ENCODE assay signal across 14 mouse cellular contexts in genomic region chr7:82012472-82012871, GRCm38 (mm10). TPM values are rescaled to one million over a fixed set of nuclear protein-coding genes. Genes with fewer than 3 reads are reported as not detected.
DNase-seq lines count a peak whose midpoint lies in the region; ATAC-seq lines count a peak whose summit lies in the region.
"Had no signal": no experiment of that assay in that cellular context is flagged by ENCODE, and none has a peak within 500 bp of the region (broad histone marks: within the 10 kb centered on the region; RNA-seq: fewer than 3 reads in every experiment).

No protein-coding gene starts in this region.

- no peaks in the 10 kb centered on the region for H3K36me3 ChIP-seq in kidney, embryonic 15.5 days
- H3K36me3 ChIP-seq in embryonic facial prominence, embryonic 12.5 days: no peaks in the 10 kb centered on the region
- H3K36me3 ChIP-seq in neural tube, embryonic 11.5 days (ENCODE audit: control insufficient read depth, insufficient read depth, low read length): no peaks in the 10 kb centered on the region
- H3K36me3 ChIP-seq: embryonic facial prominence, embryonic 15.5 days had no signal

- no peak overlapping the region for H3K9ac ChIP-seq in kidney, embryonic 15.5 days
- no peak overlapping the region for H3K9ac ChIP-seq in embryonic facial prominence, embryonic 12.5 days
- H3K9ac ChIP-seq in neural tube, embryonic 11.5 days (ENCODE audit: low read length): no peak overlapping the region
- H3K9ac ChIP-seq: embryonic facial prominence, embryonic 15.5 days; lung, embryonic 14.5 days had no signal

- H3K4me2 ChIP-seq in kidney, embryonic 15.5 days: no peak overlapping the region
- no peak overlapping the region for H3K4me2 ChIP-seq in embryonic facial prominence, embryonic 12.5 days (replicated peaks)
- no peak overlapping the region for H3K4me2 ChIP-seq in neural tube, embryonic 11.5 days (ENCODE audit: low read depth)
- H3K4me2 ChIP-seq: embryonic facial prominence, embryonic 15.5 days; lung, embryonic 14.5 days had no signal

- ATAC-seq in kidney, embryonic 15.5 days (replicated peaks; ENCODE audit: low FRiP score): peak; percentile 82
- peak; percentile 59; the same call in 1 of the 2 replicates for ATAC-seq in embryonic facial prominence, embryonic 12.5 days (ENCODE audit: insufficient number of reproducible peaks, insufficient read depth, low FRiP score, low TSS enrichment)
- ATAC-seq in neural tube, embryonic 11.5 days (ENCODE audit: insufficient read depth, low FRiP score, low TSS enrichment): no peak
- ATAC-seq: activated CD4-positive, CD25-positive, alpha-beta regulatory T cell, adult 4 months; CD4-positive, CD25-positive, alpha-beta regulatory T cell, adult 4 months; forebrain, embryonic 14.5 days had no signal

- 3% methylated on average over 13 of the region's 13 CpGs for WGBS in kidney, embryonic 15.5 days
- WGBS in embryonic facial prominence, embryonic 12.5 days: 8% methylated on average over 13 of the region's 13 CpGs
- WGBS in neural tube, embryonic 11.5 days: 4% methylated on average over 13 of the region's 13 CpGs

- peaks cover 20% of the 10 kb centered on the region for H3K4me1 ChIP-seq in kidney, embryonic 15.5 days
- peaks cover 22% of the 10 kb centered on the region for H3K4me1 ChIP-seq in embryonic facial prominence, embryonic 12.5 days
- 0 out of 2 replicates have a peak, but pooled peaks cover 4% of the 10 kb centered on the region for H3K4me1 ChIP-seq in neural tube, embryonic 11.5 days (ENCODE audit: control insufficient read depth, insufficient read depth, low read length)

- peaks cover 23% of the 10 kb centered on the region for H3K27me3 ChIP-seq in kidney, embryonic 15.5 days
- H3K27me3 ChIP-seq in embryonic facial prominence, embryonic 12.5 days: peaks cover 15% of the 10 kb centered on the region; the same call in 1 of the 2 replicates
- no peaks in the 10 kb centered on the region for H3K27me3 ChIP-seq in neural tube, embryonic 11.5 days (ENCODE audit: control insufficient read depth, insufficient read depth, low read length)

- H3K4me3 ChIP-seq in kidney, embryonic 15.5 days (replicated peaks): no peak overlapping the region
- no peak overlapping the region for H3K4me3 ChIP-seq in embryonic facial prominence, embryonic 12.5 days
- H3K4me3 ChIP-seq in neural tube, embryonic 11.5 days (ENCODE audit: low read depth, low read length): no peak overlapping the region
- H3K4me3 ChIP-seq: embryonic facial prominence, embryonic 15.5 days had no signal

- DNase-seq in kidney, adult 9 months: no peak
- peak; percentile 76 for DNase-seq in embryo, embryonic 11 days
- peak; percentile 25 for DNase-seq in neural tube, embryonic 11.5 days (ENCODE audit: low spot score)
- no peak for DNase-seq in thymus, postnatal 0 days (ENCODE audit: low spot score)
- DNase-seq in cerebellum, postnatal 14 days: no peak
- DNase-seq: cerebellum, adult 18-20 months; lung, embryonic 14.5 days; thymus, postnatal 25 days had no signal

- no peak overlapping the region for H3K27ac ChIP-seq in kidney, embryonic 15.5 days
- peak overlapping the region; percentile 54 for H3K27ac ChIP-seq in embryonic facial prominence, embryonic 12.5 days
- H3K27ac ChIP-seq in neural tube, embryonic 11.5 days (ENCODE audit: low read depth, low read length): no peak overlapping the region
- H3K27ac ChIP-seq: embryonic facial prominence, embryonic 15.5 days had no signal

- H3K9me3 ChIP-seq in kidney, embryonic 15.5 days (replicated peaks): no peaks in the 10 kb centered on the region
- no peaks in the 10 kb centered on the region for H3K9me3 ChIP-seq in embryonic facial prominence, embryonic 12.5 days
- no peaks in the 10 kb centered on the region for H3K9me3 ChIP-seq in neural tube, embryonic 11.5 days (ENCODE audit: control insufficient read depth, low read length)
- H3K9me3 ChIP-seq: embryonic facial prominence, embryonic 15.5 days had no signal

RNA-seq across cellular contexts. Expression of gene Bnc1, which starts 20.4 kb away (rescaled TPM):
- polyA plus RNA-seq in kidney, embryonic 15.5 days (2015; fragmentation: Nextera tagmentation; extraction: Ambion mirVana): 0.22 and 0.91 TPM in 2 replicates
- polyA plus RNA-seq in embryonic facial prominence, embryonic 12.5 days (2016; fragmentation: Nextera tagmentation; extraction: Ambion mirVana): 4.5 and 5.2 TPM in 2 replicates
- polyA plus RNA-seq in neural tube, embryonic 11.5 days (2014; fragmentation: Nextera tagmentation; extraction: Ambion mirVana): 3.3 and 4.6 TPM in 2 replicates
- 2.6 and 2.8 TPM in 2 replicates for polyA plus RNA-seq in thymus, postnatal 0 days (2015; fragmentation: Nextera tagmentation; extraction: Ambion mirVana)
- polyA plus RNA-seq: activated CD4-positive, CD25-positive, alpha-beta regulatory T cell, adult 4 months; CD4-positive, CD25-positive, alpha-beta regulatory T cell, adult 4 months had no signal

Comparison
In these comparisons a context has a peak if more than half of its experiments do, and no peak if none do; other contexts are left out.
1. DNase-seq: peak in embryo, embryonic 11 days (single experiment) and neural tube, embryonic 11.5 days (single experiment); none in kidney, adult 9 months (single experiment), thymus, postnatal 0 days (single experiment) and cerebellum, postnatal 14 days (0 of 2).